Mouse (Mus musculus) erythroblast, embryonic 14.5 days (primary cell): ENCODE data around the gene Tenm2.

Experiments
- GATA1 ChIP-seq: IDR thresholded peaks from 2 replicates; pipeline ENCODE4 v1.6.1; 2012; ENCODE audit warnings: low read length, inconsistent platforms, mixed read lengths
- TAL1 ChIP-seq: IDR thresholded peaks from 3 replicates; pipeline ENCODE4 v1.6.1; 2012; ENCODE audit warnings: low read length, inconsistent platforms, mixed read lengths

DNA sequence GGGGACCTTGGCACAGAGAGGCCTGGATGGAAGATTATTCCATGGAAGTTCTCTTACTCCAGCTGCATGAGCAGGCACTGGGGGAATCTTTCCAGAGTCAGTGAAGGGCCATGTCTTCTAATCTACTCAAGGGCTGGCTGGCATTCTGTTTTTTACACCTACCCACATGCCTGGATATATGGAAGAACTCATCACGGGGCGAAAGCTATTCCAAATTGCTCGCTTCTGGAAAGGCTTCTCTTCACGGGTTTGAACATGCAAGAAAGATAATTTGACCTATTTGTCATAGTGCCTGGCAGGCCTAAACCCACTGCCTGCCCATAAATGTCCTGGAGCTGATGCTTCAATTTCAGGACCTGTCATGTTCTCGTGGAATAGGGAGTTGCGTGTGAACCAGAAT, 965.8 kb downstream of the Tenm2 start:
- TF ChIP-seq GATA1 = no peak
- no peak for TF ChIP-seq TAL1
